Mouse (Mus musculus) CD4-positive, CD25-positive, alpha-beta regulatory T cell, adult 9 weeks (primary cell): ENCODE results near the gene Rnf19b. TPM values are rescaled to one million over a fixed set of nuclear protein-coding genes. Genes with fewer than 3 reads are reported as not detected.

Experiments used
- polyA plus RNA-seq: library from polyadenylated mRNA; unstranded; fragments of 100-300 nt; shearing (Covaris generic); gene quantifications from one replicate; pipeline ENCODE4 v1.2.1, GENCODE M21; 2017

Rnf19b gene
- 6.3 TPM for polyA plus RNA-seq

GRCm38 (mm10) chr4:129058207-129059092 is at the start of gene Rnf19b:
Gene Rnf19b, plus strand, starts transcription at chr4:129058271.

GRCm38 (mm10) chr4:129105356-129105755 is 47.3 kb downstream of the Rnf19b start, which contains the start of gene Tmem54:
Gene Tmem54, plus strand, starts transcription at chr4:129105548.

GRCm38 (mm10) chr4:129121569-129122086 is 63.6 kb downstream of the Rnf19b start, which contains the start of gene Hpca:
Gene Hpca, minus strand, starts transcription at chr4:129122036.

Other genes starting within 250 kb of the Rnf19b start
- 0.98 TPM for gene Trim62, start 174.7 kb upstream of the Rnf19b start, polyA plus RNA-seq
- 0.17 TPM for gene Azin2, start 95.8 kb upstream of the Rnf19b start, polyA plus RNA-seq
- 162 TPM for gene Ak2, start 66.3 kb upstream of the Rnf19b start, polyA plus RNA-seq
- gene Tmem54, start 47.3 kb downstream of the Rnf19b start, polyA plus RNA-seq, result not detected
- gene Hpca, start 63.8 kb downstream of the Rnf19b start, polyA plus RNA-seq, result not detected
- gene Fndc5, start 78.7 kb downstream of the Rnf19b start, polyA plus RNA-seq, result 0.10 TPM
- 19.3 TPM for gene S100pbp, start 131.5 kb downstream of the Rnf19b start, polyA plus RNA-seq
- 56.3 TPM for gene Yars, start 131.5 kb downstream of the Rnf19b start, polyA plus RNA-seq
- 0.26 TPM for gene C77080, start 203.1 kb downstream of the Rnf19b start, polyA plus RNA-seq
- gene Sync, start 229.3 kb downstream of the Rnf19b start, polyA plus RNA-seq, result 0.20 TPM